Mouse (Mus musculus) brain, embryonic 14.5 days (tissue): ENCODE results near the gene Tsc22d1.

Experiments used
- CTCF ChIP-seq: fragments of 200-500 bp; IDR thresholded peaks from 2 replicates; pipeline ENCODE4 v1.5.1; 2012; ENCODE audit warnings: inconsistent platforms, mild to moderate bottlenecking, moderate library complexity, borderline replicate concordance; ENCODE audit not compliant: insufficient read depth, insufficient read length; ENCODE audit errors: extremely low read depth
- POLR2A ChIP-seq: fragments of 200-500 bp; IDR thresholded peaks from 2 replicates; pipeline ENCODE4 v1.6.1; 2012; ENCODE audit warnings: mild to moderate bottlenecking, inconsistent platforms, borderline replicate concordance; ENCODE audit not compliant: poor library complexity, insufficient read depth, insufficient read length, severe bottlenecking; ENCODE audit errors: extremely low read depth

DNA sequence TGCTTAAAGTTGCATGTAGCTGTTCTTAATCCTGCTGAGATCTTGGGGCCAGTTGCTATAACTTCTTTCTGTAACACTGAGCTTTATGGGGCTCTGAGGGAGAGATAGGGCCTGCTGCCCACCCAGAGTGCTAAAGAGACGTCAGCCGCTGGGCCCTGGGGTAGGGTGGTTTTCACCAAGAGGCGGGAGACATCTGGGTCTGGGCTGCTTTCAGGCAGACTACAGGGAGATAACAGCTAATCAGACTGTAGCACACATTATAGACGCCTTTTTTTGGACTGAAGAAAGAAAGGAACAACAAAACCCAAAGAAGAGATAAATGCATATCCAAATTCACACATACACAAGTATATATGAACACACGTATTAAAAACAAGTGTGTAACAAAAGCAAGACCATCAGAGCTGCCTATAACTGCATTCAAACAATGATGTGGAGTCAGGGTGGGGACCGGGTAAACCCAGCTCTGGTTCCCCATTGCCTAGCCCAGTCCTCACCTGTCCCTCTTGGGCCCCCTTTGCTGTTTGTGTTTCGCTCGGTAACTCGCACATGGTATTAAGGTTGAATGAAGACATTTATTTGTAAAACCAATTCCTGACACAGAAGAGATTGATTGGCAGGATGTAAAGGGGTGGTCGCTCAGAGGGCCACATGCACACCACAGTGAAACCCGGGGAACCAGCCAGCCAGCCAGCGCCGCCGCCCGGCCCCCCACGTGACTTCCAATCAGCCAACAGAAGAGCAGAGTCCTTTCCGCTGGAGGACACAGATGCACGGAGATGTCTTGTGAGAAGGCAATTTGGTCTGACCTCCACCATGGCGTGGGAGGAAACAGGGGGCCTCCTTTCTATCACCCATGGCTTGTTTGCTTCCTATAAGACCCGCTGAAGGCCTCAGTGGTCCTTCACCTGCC is 117.8 kb downstream of the Tsc22d1 start:
- TF ChIP-seq CTCF (no peak), POLR2A (no peak)
